Mouse (Mus musculus) hindbrain, embryonic 14.5 days (tissue): ENCODE data around the gene Ceacam2. TPM values are rescaled to one million over a fixed set of nuclear protein-coding genes. Genes with fewer than 3 reads are reported as not detected.

ENCODE experiments used
- polyA plus RNA-seq: library from polyadenylated mRNA; unstranded; fragments of >200 nt; fragmentation: Nextera tagmentation; extraction: Ambion mirVana; gene quantifications from 2 replicates; pipeline ENCODE4 v1.2.1, GENCODE M21; 2014

Ceacam2 gene
- polyA plus RNA-seq, 1 experiment from 2014 or later, result 0.21 TPM

Other genes starting within 250 kb of the Ceacam2 start
- gene Pafah1b3, start 241.9 kb downstream of the Ceacam2 start, polyA plus RNA-seq, result 523 and 576 TPM in 2 replicates
- 4.2 and 5.2 TPM in 2 replicates for gene Prr19, start 238.4 kb downstream of the Ceacam2 start, polyA plus RNA-seq
- 74.9 and 81.2 TPM in 2 replicates for gene Tmem145, start 233.8 kb downstream of the Ceacam2 start, polyA plus RNA-seq
- gene Megf8, start 222.7 kb downstream of the Ceacam2 start, polyA plus RNA-seq, result 22.0 and 23.8 TPM in 2 replicates
- gene Cnfn, start 170.1 kb downstream of the Ceacam2 start, polyA plus RNA-seq, result not detected in 2 replicates
- 4.6 and 5.7 TPM in 2 replicates for gene Lipe, start 141.1 kb downstream of the Ceacam2 start, polyA plus RNA-seq
- gene Cxcl17, start 127.0 kb downstream of the Ceacam2 start, polyA plus RNA-seq, result 0.67 and 0.80 TPM in 2 replicates
- 0.91 and 1.4 TPM in 2 replicates for gene Ceacam1, start 62.3 kb downstream of the Ceacam2 start, polyA plus RNA-seq
- gene Erich4, start 76.0 kb upstream of the Ceacam2 start, polyA plus RNA-seq, result not detected in 2 replicates
- gene Dmac2, start 79.6 kb upstream of the Ceacam2 start, polyA plus RNA-seq, result 43.3 and 43.8 TPM in 2 replicates
- gene B3gnt8, start 86.8 kb upstream of the Ceacam2 start, polyA plus RNA-seq, result 0.27 and 0.43 TPM in 2 replicates
- 33.0 and 37.3 TPM in 2 replicates for gene Bckdha, start 119.1 kb upstream of the Ceacam2 start, polyA plus RNA-seq
- gene Exosc5, start 119.3 kb upstream of the Ceacam2 start, polyA plus RNA-seq, result 31.5 and 39.7 TPM in 2 replicates
- gene Tmem91, start 135.3 kb upstream of the Ceacam2 start, polyA plus RNA-seq, result 54.1 and 64.8 TPM in 2 replicates
- gene B9d2, start 140.9 kb upstream of the Ceacam2 start, polyA plus RNA-seq, result 41.8 and 42.7 TPM in 2 replicates
- 0.82 and 1.1 TPM in 2 replicates for gene Tgfb1, start 147.1 kb upstream of the Ceacam2 start, polyA plus RNA-seq
- 41.9 and 43.5 TPM in 2 replicates for gene Ccdc97, start 179.2 kb upstream of the Ceacam2 start, polyA plus RNA-seq
- gene Hnrnpul1, start 214.9 kb upstream of the Ceacam2 start, polyA plus RNA-seq, result 54.7 and 55.2 TPM in 2 replicates
- 16.8 and 20.6 TPM in 2 replicates for gene Axl, start 248.8 kb upstream of the Ceacam2 start, polyA plus RNA-seq